Comparison of ENCODE assay signal across 12 mouse cellular contexts in the genomic region with DNA sequence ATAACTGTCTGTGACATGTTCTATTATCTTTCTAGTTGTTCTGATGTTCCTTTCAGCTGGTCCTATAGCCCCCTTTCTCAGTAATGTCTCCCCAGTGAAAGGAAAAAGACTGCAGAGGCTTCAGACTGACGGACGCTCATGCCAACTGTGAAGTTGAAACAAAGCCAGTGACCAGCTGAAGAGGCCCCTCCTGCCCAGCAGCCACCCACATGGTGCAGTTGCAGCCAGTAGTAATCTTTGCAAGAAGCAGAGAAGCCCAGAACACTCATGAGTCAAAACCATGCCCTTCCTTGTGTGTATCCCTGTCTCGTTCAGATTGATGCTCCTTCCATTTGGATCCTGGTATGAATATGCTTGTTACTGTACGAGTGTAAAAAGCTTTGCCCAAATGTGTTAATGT.
A peak's percentile ranks its signal among the peaks of the same experiment; 100 is the strongest.
DNase-seq lines count a peak whose midpoint lies in the region; ATAC-seq and TF ChIP-seq lines count a peak whose summit lies in the region.
"Had no signal": no experiment of that assay in that cellular context is flagged by ENCODE, and none has a peak within 500 bp of the region (broad histone marks: within the 10 kb centered on the region; RNA-seq: fewer than 3 reads in every experiment).

No protein-coding gene starts in this region.

- intact Hi-C loops in left cerebral cortex, postnatal 4 days (cut with DNase I): no loop called here

- WGBS in forebrain, embryonic 12.5 days: 64% methylated on average over 4 of the region's 4 CpGs
- 82% methylated on average over 4 of the region's 4 CpGs for WGBS in forebrain, embryonic 11.5 days

- H3K27ac ChIP-seq in forebrain, embryonic 12.5 days: peak overlapping the region; percentile 76
- no peak overlapping the region for H3K27ac ChIP-seq in forebrain, embryonic 11.5 days (ENCODE audit: low read depth, low read length)
- H3K27ac ChIP-seq: heart, embryonic 13.5 days; kidney, postnatal 0 days; liver, embryonic 13.5 days had no signal

- TF ChIP-seq CTCF in brain, embryonic 14.5 days (IDR thresholded peaks at IDR 0.05; ENCODE audit: borderline replicate concordance, extremely low read depth, insufficient read depth, insufficient read length): no peak

- peaks cover 65% of the 10 kb centered on the region for H3K36me3 ChIP-seq in forebrain, embryonic 12.5 days (replicated peaks)
- H3K36me3 ChIP-seq in forebrain, embryonic 11.5 days (ENCODE audit: control insufficient read depth, insufficient read depth, low read length): peaks cover 19% of the 10 kb centered on the region
- H3K36me3 ChIP-seq: liver, embryonic 13.5 days had no signal

- peaks cover 62% of the 10 kb centered on the region for H3K4me1 ChIP-seq in forebrain, embryonic 12.5 days
- H3K4me1 ChIP-seq in forebrain, embryonic 11.5 days (replicated peaks; ENCODE audit: control insufficient read depth, insufficient read depth, low read length): peaks cover 16% of the 10 kb centered on the region
- H3K4me1 ChIP-seq: liver, embryonic 13.5 days had no signal

- no peak overlapping the region for H3K4me3 ChIP-seq in forebrain, embryonic 12.5 days (replicated peaks)
- no peak overlapping the region for H3K4me3 ChIP-seq in forebrain, embryonic 11.5 days (ENCODE audit: low read depth, low read length)
- H3K4me3 ChIP-seq: heart, embryonic 13.5 days; liver, embryonic 13.5 days had no signal

- ATAC-seq in forebrain, embryonic 12.5 days (ENCODE audit: low FRiP score): no peak
- no peak for ATAC-seq in forebrain, embryonic 11.5 days (replicated peaks; ENCODE audit: low FRiP score)
- ATAC-seq in megakaryocyte, adult 5-6 weeks (ENCODE audit: poor library complexity, severe bottlenecking): no peak
- no peak for ATAC-seq in granulocyte monocyte progenitor cell, adult 5-6 weeks (replicated peaks; ENCODE audit: poor library complexity, severe bottlenecking)

- 0 out of 2 replicates have a peak overlapping the region, but pooled peaks have one; percentile 25 for H3K9ac ChIP-seq in forebrain, embryonic 12.5 days
- H3K9ac ChIP-seq in forebrain, embryonic 11.5 days (ENCODE audit: low read length): no peak overlapping the region
- H3K9ac ChIP-seq: heart, embryonic 13.5 days; liver, embryonic 13.5 days had no signal

- no peaks in the 10 kb centered on the region for H3K9me3 ChIP-seq in forebrain, embryonic 12.5 days
- H3K9me3 ChIP-seq in forebrain, embryonic 11.5 days (ENCODE audit: control insufficient read depth, low read length): no peaks in the 10 kb centered on the region
- H3K9me3 ChIP-seq: heart, embryonic 13.5 days; liver, embryonic 13.5 days had no signal

- DNase-seq in forebrain, embryonic 11.5 days (ENCODE audit: low spot score): no peak
- DNase-seq in layer of hippocampus, adult 9-11 months: peak; percentile 39
- no peak for DNase-seq in layer of hippocampus, postnatal 14 days (ENCODE audit: low spot score in 2 of 2)
- peak; percentile 84 for DNase-seq in brain, embryonic 14.5 days (ENCODE audit: low read depth)
- peak; percentile 78 for DNase-seq in left cerebral cortex, postnatal 4 days
- DNase-seq: liver, embryonic 13.5 days; right cerebral cortex, postnatal 25 days had no signal

- no peaks in the 10 kb centered on the region for H3K27me3 ChIP-seq in forebrain, embryonic 12.5 days
- H3K27me3 ChIP-seq in forebrain, embryonic 11.5 days (ENCODE audit: control insufficient read depth, insufficient read depth, low read length): no peaks in the 10 kb centered on the region
- H3K27me3 ChIP-seq: heart, embryonic 13.5 days; liver, embryonic 13.5 days had no signal

- no peak for TF ChIP-seq POLR2A in brain, embryonic 14.5 days (IDR thresholded peaks at IDR 0.05; ENCODE audit: borderline replicate concordance, extremely low read depth, insufficient read depth, insufficient read length, poor library complexity, severe bottlenecking)

- no peak overlapping the region for H3K4me2 ChIP-seq in forebrain, embryonic 12.5 days
- no peak overlapping the region for H3K4me2 ChIP-seq in forebrain, embryonic 11.5 days (ENCODE audit: low read depth, low read length, severe bottlenecking)
- H3K4me2 ChIP-seq: heart, embryonic 13.5 days; liver, embryonic 13.5 days had no signal

Comparison
In these comparisons a context has a peak if more than half of its experiments do, and no peak if none do; other contexts are left out.
1. DNase-seq: peak in layer of hippocampus, adult 9-11 months (single experiment), brain, embryonic 14.5 days (single experiment) and left cerebral cortex, postnatal 4 days (single experiment); none in forebrain, embryonic 11.5 days (single experiment) and layer of hippocampus, postnatal 14 days (0 of 2).